Mouse (Mus musculus) ES-Bruce4 (cell line): ENCODE results near the gene Rorb. TPM values are rescaled to one million over a fixed set of nuclear protein-coding genes. Genes with fewer than 3 reads are reported as not detected.

Experiments
- H3K27ac ChIP-seq: 2 replicates; pipeline ENCODE4 v1.5.1; 2012; ENCODE audit warnings: low read length, inconsistent platforms; ENCODE audit not compliant: insufficient read depth
- H3K27me3 ChIP-seq: 2 replicates; pipeline ENCODE4 v1.6.1; 2012; ENCODE audit warnings: mild to moderate bottlenecking, low read length, inconsistent platforms; ENCODE audit not compliant: control insufficient read depth, poor library complexity, insufficient read depth, severe bottlenecking
- H3K36me3 ChIP-seq: 2 replicates; pipeline ENCODE4 v1.6.1; 2012; ENCODE audit warnings: inconsistent platforms, mild to moderate bottlenecking, low read length, moderate library complexity; ENCODE audit not compliant: control insufficient read depth, poor library complexity, insufficient read depth, severe bottlenecking
- H3K4me1 ChIP-seq: one replicate; pipeline ENCODE4 v1.8.1; 2011; ENCODE audit warnings: low read length; ENCODE audit not compliant: control insufficient read depth, insufficient read depth
- H3K4me3 ChIP-seq: 2 replicates; pipeline ENCODE4 v1.5.1; 2011; ENCODE audit warnings: low read depth, mild to moderate bottlenecking, low read length
- H3K9ac ChIP-seq: 2 replicates; pipeline ENCODE4 v1.6.1; 2012; ENCODE audit warnings: low read depth, mild to moderate bottlenecking, inconsistent platforms; ENCODE audit not compliant: poor library complexity, severe bottlenecking
- H3K9me3 ChIP-seq: replicated peaks from 2 replicates; pipeline ENCODE4 v1.6.1; 2012; ENCODE audit warnings: mild to moderate bottlenecking, low read length, inconsistent platforms; ENCODE audit not compliant: control insufficient read depth, poor library complexity, insufficient read depth, severe bottlenecking
- CTCF ChIP-seq: IDR thresholded peaks from one replicate; pipeline ENCODE4 v1.8.1; 2011; ENCODE audit warnings: low read depth, low read length
- EP300 ChIP-seq: IDR thresholded peaks from 2 replicates; pipeline ENCODE4 v1.6.1; 2011; ENCODE audit warnings: low read depth, low read length; ENCODE audit not compliant: insufficient read depth
- POLR2A ChIP-seq: IDR thresholded peaks from one replicate; pipeline ENCODE4 v1.8.1; 2011; ENCODE audit warnings: low read length; ENCODE audit not compliant: insufficient read depth
- polyA plus RNA-seq: library from polyadenylated mRNA; stranded (reverse); fragments of >200 nt; gene quantifications from 2 replicates; pipeline ENCODE4 v1.2.4, GENCODE M21; 2011; ENCODE audit warnings: low read depth; ENCODE audit not compliant: missing spikeins, insufficient read depth, insufficient read length

Rorb gene
- polyA plus RNA-seq, 1 experiment, result not detected

GRCm38 (mm10) chr19:18997711-18998110, 113.3 kb downstream of the Rorb start:
- Histone ChIP-seq H3K9me3 (no peaks in the 10 kb centered on the region), H3K36me3 (no peaks in the 10 kb centered on the region), H3K27me3 (no peaks in the 10 kb centered on the region), H3K9ac (no peak overlapping the region), H3K4me1 (no peaks in the 10 kb centered on the region), H3K4me3 (no peak overlapping the region), H3K27ac (no peak overlapping the region)
- TF ChIP-seq EP300 (no peak), CTCF (no peak), POLR2A (no peak)

GRCm38 (mm10) chr19:18979996-18980395, 131.0 kb downstream of the Rorb start:
- H3K9me3 ChIP-seq, result no peaks in the 10 kb centered on the region
- H3K27ac ChIP-seq, result no peak overlapping the region
- no peaks in the 10 kb centered on the region for H3K4me1 ChIP-seq
- no peaks in the 10 kb centered on the region for H3K36me3 ChIP-seq
- TF ChIP-seq EP300 (no peak), POLR2A (no peak), CTCF (no peak)
- H3K4me3 ChIP-seq, result no peak overlapping the region
- no peaks in the 10 kb centered on the region for H3K27me3 ChIP-seq
- no peak overlapping the region for H3K9ac ChIP-seq

- Histone ChIP-seq H3K4me3 (no peak overlapping the region), H3K4me1 (no peaks in the 10 kb centered on the region), H3K27me3 (no peaks in the 10 kb centered on the region; the same call in 1 of the 2 replicates), H3K27ac (no peak overlapping the region), H3K36me3 (no peaks in the 10 kb centered on the region), H3K9me3 (no peaks in the 10 kb centered on the region), H3K9ac (no peak overlapping the region)
- TF ChIP-seq EP300, result no peak
- no peak for TF ChIP-seq CTCF
- TF ChIP-seq POLR2A, result no peak
Measured at GRCm38 (mm10) chr19:18974796-18975660, 136.0 kb downstream of the Rorb start.

- H3K27ac ChIP-seq, result no peak overlapping the region
- no peaks in the 10 kb centered on the region for H3K36me3 ChIP-seq
Measured at GRCm38 (mm10) chr19:18969386-18969785, 141.6 kb downstream of the Rorb start.

GRCm38 (mm10) chr19:18967307-18967706, 143.7 kb downstream of the Rorb start:
- no peaks in the 10 kb centered on the region for H3K9me3 ChIP-seq
- no peaks in the 10 kb centered on the region for H3K36me3 ChIP-seq
- no peaks in the 10 kb centered on the region for H3K27me3 ChIP-seq
- TF ChIP-seq EP300, result no peak
- H3K4me1 ChIP-seq, result no peaks in the 10 kb centered on the region
- no peak overlapping the region for H3K27ac ChIP-seq
- H3K9ac ChIP-seq, result no peak overlapping the region
- H3K4me3 ChIP-seq, result no peak overlapping the region

More at GRCm38 (mm10) chr19:18969386-18969785, 141.6 kb downstream of the Rorb start:
- no peak overlapping the region for H3K9ac ChIP-seq
- TF ChIP-seq CTCF (no peak), EP300 (no peak), POLR2A (no peak)
- no peaks in the 10 kb centered on the region for H3K4me1 ChIP-seq
- no peaks in the 10 kb centered on the region for H3K9me3 ChIP-seq
- H3K4me3 ChIP-seq, result no peak overlapping the region
- H3K27me3 ChIP-seq, result no peaks in the 10 kb centered on the region; the same call in 1 of the 2 replicates

GRCm38 (mm10) chr19:18959862-18960261, 151.1 kb downstream of the Rorb start:
- no peaks in the 10 kb centered on the region for H3K4me1 ChIP-seq
- no peaks in the 10 kb centered on the region for H3K9me3 ChIP-seq
- no peak overlapping the region for H3K27ac ChIP-seq
- H3K4me3 ChIP-seq, result no peak overlapping the region
- H3K36me3 ChIP-seq, result no peaks in the 10 kb centered on the region
- TF ChIP-seq POLR2A, result no peak
- no peak for TF ChIP-seq EP300
- no peak for TF ChIP-seq CTCF
- no peak overlapping the region for H3K9ac ChIP-seq
- H3K27me3 ChIP-seq, result no peaks in the 10 kb centered on the region
